Mouse (Mus musculus) adrenal gland, postnatal 10 days (tissue): ENCODE results near the gene Ccdc9. TPM values are rescaled to one million over a fixed set of nuclear protein-coding genes. Genes with fewer than 3 reads are reported as not detected.
"Not testable (repeated sequence)": the region's sequence is repeated elsewhere in the genome, so short reads cannot be mapped to it uniquely, and the experiment has no call there.

Source experiments
- DNase-seq: peaks from one replicate; pipeline ENCODE4 v3.0.0; 2021; ENCODE audit warnings: mixed read lengths
- total RNA-seq, 2 experiments: library from RNA; stranded (reverse); gene quantifications; 2 replicates each; pipeline ENCODE4 v1.2.3; 2021

Gene Ccdc9
- total RNA-seq, 2 experiments from 2014 or later = 54.7 to 67.5 TPM

DNA sequence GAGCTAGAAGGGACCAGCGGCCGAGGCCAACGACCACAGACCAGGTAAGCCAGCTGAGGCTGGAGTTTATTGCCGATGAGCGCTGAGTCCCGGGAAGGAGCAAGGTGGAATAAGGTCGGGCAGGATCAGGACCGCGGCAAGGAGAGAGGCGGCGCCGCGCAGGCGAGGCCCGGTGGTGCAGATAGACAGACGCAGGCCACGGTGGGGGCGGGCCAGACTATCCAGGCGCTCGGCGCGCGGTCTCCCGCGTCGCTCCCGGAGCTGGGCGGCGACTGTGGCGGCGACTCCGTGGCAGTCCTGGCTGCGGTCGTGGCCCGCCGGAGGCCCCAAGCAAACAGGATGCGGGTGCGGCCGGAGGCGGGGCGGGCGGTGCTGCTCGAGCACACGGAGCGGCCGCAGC lies 13.9 kb downstream of the Ccdc9 start:
- DNase-seq = peak; percentile 83

DNA sequence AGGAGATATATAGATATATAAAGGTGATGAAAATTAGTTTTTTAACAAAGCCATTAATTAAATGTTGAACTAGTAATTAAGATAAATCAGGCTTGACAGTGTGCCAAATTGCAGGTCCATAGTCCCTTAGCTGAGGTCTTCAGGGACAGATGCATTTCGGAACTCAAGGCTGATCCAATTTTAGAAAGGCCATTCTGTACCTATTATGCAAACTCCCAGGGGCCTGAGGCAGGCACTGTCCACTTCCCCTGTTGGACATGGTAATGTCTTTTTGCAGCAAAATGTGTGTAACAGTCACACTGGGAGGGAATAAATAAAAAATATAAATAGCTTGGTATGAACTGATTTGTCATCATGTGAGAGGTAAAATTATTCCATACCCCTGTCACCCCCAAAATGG lies 15.5 kb downstream of the Ccdc9 start:
- DNase-seq = no peak

DNA sequence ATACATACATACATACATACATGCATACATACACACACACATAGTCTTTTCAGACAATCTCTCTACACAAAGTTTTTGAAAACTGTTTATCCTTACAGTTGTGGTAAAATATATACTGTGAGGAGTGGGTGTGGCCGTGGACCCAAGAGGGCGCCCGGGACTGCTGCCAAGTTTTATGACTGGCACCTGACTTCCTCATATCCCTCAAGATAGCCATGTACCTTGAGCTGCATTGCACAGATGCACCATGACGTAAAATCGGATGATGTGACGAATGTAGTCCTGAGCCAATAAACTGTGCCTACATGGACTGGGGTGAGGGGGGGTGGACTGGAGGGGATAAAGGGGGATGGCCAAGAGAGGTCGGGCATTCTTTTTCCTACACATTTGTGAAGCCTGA lies 20.0 kb downstream of the Ccdc9 start:
- DNase-seq = not testable (repeated sequence)

DNA sequence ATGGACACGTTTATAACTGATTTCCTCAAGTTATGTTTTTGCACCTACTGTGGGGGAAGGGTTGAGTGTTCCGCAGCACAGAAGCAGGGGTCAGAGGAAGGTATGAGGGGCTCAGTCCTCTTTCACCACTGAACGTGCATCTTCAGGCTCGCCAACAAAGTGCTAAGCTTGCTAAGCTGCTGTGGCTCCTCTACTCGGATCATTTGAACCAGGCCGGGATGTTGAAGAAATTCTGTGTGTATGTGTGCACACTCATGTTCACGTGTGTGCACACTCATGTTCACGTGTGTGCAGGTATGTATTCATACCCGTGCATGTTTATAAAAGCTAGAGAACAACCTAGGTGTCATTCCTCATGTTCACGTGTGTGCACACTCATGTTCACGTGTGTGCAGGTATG lies 20.7 kb downstream of the Ccdc9 start:
- DNase-seq = no peak

DNA sequence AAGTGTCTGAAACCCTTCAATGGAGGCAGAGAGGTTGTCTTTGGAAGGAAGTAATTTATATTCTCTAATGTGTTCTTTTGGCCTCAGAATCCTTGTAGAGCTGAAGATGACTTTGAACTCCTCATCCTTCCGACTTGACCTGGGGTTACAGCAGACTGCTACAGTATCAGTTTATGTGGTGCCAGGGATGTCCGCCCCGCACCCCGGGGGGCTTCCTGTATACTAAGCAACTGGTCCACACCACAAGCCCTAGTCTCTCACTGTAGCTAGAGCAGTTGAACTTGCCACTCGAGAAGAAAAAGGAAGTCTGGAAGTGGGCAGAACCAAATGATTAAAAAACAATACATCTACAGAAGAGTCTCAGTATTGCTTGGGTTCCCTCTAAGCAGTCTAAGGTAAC lies 22.8 kb downstream of the Ccdc9 start:
- no peak for DNase-seq

DNA sequence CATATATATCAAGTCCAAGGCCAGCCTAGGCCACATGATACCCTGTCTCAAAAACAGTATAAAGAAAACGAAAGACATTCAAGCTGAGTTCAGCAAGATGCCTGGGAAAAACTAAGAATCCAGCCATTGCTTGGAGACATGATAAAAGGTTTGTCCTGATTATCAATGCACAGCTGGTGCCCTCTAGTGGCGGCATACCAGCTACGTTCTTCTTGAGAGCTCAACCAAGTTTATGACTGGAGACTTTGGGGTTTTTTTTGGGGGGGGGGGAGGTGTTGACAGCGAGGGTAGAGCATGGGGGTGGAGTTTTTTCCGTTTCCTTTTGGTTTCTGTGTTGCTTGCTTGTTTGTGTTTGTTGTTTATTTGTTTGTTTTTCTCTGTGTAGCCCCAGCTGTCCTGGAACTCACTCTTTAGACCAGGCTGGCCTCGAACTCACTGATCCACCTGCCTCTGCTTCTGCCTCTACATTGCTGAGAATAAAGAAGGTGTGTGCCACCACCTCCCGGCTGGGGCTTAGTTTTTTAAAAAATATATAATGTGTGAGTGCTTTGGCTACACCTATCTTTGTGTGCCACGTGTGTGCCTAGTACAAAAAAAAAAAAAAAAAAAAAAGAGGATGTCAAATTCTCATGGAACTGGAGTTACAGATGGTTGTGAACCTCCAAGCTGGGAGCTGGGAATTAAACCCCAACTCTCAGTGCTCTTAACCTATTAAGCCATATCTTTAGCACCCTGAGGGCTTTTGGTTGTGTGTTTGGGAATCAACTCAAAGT lies 23.4 kb downstream of the Ccdc9 start:
- DNase-seq = peak; percentile 87

DNA sequence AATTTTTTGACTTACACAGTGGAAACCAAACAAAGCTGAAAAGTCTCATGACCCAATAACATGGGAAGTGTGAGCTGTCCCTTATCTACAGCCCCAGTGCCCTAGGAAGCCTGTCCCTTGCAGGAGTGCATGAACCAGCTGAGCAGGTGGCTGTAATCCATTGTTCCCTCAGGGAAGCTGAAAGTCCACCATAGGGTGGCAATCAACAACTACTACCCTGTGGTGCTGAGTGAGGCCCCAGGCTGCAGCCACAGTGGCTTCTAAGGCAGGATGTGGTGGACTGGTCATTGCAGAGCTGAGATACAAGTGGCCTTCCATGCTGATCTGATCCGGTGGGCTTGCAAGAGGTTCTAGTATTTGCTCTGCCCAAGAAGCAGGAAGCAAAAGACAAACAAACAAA lies 25.5 kb downstream of the Ccdc9 start:
- no peak for DNase-seq

DNA sequence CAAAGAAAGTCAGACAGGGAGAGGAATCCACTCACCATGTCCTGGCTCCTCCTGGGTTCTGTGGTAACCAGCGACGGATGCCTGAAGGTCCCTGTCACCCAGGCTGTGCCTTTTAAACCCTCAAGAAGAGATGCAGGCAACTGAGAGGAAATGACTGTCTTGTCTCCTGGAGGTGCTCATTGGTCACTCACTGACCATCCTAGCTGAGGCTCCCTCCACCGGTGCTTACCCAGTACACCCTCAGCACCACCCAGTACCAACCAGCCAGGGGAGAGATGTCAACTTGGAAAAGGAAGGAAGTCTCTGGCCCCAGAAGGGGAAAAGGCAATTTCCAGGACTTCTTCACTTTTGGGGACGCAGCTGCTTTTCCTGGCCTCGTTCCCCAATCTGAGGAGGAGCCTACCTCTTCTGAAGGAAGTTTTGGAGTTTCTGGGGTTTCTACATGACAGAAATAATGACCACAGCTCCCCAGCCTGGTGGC lies 27.4 kb downstream of the Ccdc9 start, which contains the start of gene C5ar1:
TSS of gene C5ar1 (minus strand) at position 431 of the 481 bp plus-strand sequence.
- DNase-seq = no peak

DNA sequence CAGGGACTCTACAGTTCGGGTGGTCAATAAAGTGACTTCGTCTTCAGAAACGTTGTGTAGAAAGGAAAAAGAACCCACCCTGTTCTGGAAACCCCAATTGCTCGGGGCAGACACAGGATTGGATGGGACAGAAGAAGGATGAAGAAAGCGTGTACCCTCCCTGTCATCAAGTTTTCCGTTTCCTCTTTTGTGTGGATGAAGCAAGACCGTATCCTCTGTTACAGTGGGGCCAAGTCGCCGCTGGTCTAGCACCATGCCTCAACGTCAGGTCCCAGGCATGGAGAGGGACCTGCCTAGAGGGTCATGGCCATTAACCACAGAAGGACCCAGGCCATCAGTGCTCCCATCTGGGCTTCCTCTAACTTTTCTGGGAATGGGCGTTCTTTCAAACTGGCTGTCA lies 28.8 kb downstream of the Ccdc9 start:
- no peak for DNase-seq

DNA sequence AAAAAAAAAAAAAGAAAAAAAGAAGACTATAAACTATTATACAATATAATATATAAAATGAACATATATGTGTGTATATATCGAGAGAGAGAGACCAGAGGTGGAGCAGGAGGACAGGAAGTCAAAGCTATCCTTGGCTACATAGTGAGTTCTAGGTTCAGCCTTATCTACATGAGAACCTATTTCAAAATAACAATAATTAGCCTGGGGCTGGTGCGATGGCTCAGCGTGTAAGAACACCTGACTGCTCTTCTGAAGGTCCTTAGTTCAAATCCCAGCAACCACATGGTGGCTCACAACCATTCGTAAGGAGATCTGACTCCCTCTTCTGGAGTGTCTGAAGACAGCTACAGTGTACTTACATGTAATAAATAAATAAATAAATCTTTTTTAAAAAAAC lies 30.6 kb downstream of the Ccdc9 start:
- DNase-seq = not testable (repeated sequence)

DNA sequence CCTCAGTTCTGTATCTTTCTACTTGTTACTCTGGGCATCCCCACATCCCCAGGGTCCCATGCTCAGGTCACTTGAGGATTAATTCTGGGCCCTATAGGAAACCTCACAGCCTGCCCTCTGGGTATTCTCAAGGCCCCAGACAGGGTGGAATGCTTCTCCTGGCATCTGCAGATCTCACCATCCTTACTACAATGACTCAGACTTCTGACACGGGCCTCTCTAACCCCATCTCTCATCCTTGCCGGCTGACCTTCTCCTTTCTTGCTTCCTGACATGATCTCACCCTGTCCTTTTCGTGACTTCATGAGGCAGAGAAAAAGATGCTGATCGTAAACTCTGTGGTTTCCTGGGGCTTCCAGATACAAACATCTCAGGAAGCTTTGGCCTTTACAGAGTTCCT lies 32.4 kb downstream of the Ccdc9 start:
- DNase-seq = peak; percentile 27

DNA sequence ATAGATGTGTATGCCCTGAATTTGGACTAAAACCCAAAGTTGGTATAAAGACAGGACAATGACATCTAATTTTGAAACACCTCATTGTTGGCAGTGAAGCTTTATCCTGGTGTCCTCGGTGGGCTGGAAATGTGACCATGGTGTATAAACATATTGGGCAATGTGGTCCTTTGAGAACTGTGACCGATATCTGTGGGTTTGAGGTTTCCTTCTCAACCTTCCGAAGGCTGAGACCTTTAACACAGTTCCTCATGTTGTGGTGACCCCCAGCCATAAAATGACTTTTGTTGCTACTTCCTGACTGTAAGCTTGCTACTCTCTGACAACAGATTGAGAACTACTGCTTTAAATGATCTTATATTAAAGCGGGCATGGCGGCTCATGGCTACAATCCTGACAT lies 35.9 kb downstream of the Ccdc9 start:
- DNase-seq = no peak

DNA sequence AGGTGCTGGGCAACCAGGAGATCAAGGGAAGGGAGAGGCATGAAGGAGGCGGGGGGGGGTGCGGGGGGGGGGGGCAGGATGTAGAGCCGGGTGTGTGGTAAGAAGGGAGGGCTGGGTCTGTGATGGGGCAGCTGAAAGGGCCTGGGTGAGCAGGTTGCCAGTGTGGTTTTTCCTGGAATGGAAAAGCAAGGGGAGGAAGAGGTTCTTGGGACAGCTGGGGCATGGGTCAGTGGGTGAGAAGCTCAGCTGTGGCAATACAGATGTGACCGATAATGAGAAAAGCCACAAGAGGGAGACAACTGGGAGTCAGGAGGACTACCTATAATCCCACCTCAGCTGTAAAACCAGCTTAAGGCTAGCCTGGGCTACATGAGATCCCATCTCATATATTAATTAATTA lies 40.6 kb downstream of the Ccdc9 start:
- no peak for DNase-seq

DNA sequence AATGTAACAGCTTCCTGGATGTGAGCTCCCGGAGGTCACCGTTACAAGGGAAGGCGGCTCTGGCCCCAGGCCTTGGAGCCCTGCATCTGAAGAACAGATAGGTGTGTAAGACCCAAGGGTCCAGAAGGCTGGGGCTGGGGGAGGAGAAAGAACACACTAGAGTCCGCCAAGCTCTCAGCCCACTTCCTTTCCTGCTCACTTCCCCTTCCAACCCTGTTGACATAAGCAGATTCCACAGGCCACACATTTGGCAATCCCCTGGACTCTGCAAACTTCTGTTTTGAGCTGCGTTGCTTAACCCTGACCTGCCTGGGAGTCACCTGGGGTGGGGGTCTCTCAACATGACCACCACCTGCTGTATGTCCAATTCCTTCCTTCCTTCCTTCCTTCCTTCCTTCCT lies 42.5 kb downstream of the Ccdc9 start, which contains the start of gene C5ar2:
TSS of gene C5ar2 (minus strand) at position 88 of the 400 bp plus-strand sequence.
- no peak for DNase-seq

DNA sequence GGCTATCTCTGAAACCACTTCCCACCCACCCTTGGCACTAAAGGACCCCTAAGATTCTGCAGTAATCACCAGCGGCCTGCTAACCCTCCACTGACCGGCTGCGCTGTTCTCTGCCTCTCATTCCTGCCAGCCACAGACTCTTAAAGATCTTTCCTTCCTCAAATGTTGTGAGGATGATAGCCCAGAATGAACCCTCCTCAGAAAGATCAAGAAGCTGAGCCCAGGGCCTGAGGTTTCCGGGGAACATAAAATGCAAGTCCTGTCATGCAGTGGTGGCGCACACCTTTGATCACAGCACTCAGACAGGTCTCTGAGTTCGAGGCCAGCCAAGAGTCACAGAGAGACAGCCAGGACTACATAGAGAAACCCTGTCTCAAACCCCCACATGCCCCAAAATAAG lies 44.4 kb downstream of the Ccdc9 start:
- DNase-seq = no peak

DNA sequence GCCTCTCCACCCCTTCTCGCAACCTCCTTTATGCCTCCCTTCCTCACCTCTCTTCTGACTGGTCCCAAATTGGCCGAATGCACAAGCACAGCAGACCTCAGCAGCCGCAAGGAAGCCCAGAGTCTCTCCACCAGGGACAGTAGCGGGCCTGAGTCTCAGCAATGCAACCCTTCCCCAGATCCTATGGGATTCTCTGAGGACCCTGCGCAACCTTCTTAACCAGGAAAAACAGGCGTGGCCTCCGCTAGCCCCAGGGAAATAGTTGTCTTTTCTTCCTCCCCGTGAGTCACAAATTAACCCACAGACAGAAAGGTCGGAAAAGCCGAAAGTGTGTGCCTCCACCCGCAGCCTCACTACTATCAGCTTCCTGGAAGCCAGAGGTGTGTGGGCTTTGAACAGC lies 44.8 kb downstream of the Ccdc9 start:
- no peak for DNase-seq

DNA sequence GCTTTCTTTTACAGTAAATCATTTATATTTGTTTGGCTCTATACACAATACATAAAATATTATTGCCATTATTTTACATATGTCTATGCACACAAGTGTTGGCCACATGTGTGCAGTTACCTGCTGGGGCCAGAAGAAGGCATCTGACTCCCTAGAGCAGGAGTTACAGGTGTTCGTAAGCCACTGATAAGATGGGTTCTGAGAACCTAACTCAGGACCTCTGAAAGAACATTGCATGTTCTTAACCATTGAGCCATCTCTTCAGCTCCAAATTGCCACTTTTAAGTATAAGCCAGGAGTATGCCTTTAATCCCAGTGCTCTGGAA lies 45.7 kb downstream of the Ccdc9 start:
- no peak for DNase-seq

DNA sequence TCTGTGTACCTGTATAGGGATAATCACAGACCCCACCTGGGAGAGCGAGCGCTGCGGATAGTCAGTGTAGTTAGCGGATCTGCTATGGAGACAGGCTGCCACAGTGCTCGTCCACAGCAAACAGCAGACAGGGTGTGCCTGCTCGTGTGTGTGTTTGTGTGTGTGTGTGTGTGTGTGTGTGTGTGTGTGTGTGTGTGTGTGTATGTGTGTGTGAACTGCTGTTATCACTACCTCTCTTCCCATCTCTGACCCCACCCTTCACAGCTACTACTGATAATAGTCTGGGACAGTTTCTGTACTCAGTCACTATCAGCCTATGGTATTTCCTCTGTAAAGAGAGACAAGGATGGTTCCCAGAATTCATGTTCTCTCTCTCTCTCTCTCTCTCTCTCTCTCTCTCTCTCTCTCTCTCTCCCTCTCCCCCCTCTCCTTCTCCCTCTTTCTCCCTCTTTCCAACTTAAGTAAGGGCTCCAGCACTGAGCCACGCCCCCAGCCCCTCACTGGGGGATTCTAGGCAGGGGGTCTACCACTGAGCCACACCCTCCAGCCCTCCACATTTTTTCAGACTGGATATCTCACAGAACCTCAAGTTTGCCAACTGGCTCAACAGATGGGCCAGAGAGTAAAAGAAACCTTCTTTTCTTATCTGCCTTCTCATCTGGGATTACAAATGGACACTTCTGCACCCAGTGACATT lies 46.2 kb downstream of the Ccdc9 start:
- no peak for DNase-seq

DNA sequence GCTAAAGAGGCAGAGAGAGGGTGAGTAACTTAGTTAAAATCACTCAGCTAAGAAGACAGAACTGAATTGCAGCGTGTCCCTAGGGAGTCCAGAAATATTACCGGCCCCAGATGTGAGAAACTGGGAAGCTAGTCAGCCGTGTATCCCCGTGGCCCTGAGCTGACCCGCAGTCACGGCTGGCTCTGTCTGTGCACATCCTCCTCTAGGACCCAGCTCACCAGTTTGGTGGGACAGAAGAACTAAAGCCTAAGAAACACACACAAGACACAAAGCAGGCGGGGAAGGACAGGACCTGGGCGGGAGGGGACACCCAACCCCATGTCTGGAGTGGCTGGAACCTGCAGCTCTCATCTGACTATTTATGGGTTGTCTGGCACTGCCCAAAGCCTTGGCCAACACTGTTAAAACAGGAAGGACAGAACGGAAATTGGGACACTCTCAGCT lies 47.0 kb downstream of the Ccdc9 start:
- peak; percentile 42 for DNase-seq

DNA sequence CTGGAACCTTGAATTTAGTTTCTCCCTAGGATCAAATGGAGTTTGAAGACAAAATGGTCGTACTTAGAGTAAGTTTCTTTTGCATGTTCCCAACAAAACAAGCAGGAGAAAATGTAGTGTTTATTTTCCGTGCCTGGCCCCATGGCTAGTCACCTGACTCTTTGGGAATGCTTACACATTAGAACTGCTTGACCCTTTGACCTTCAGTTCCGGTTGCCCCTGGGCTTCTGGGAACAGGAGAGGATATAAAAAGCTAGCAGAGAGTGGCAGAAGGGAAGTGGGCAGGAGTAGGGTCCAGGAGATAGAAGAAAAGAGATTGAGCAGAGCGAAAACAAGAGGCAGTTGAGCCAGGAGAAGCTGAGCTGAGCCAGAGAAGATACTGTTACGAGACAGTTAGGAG lies 56.7 kb downstream of the Ccdc9 start:
- DNase-seq = no peak
